Mouse (Mus musculus) CD4-positive helper T cell, adult 2 months (primary cell): Measurements from ENCODE around the gene Mycbp2.

Experiments
- DNase-seq: peaks from one replicate; pipeline ENCODE4 v3.0.0-alpha.2; 2012; ENCODE audit warnings: low read depth, missing footprints, low spot score

Mycbp2 gene

GRCm38 (mm10) chr14:103075166-103075565, 271.4 kb downstream of the Mycbp2 start:
- DNase-seq, result no peak

- DNase-seq, result no peak
These were observed 272.8 kb downstream of the Mycbp2 start for GRCm38 (mm10) chr14:103073825-103074224.

- DNase-seq, result no peak
These were observed 273.9 kb downstream of the Mycbp2 start for GRCm38 (mm10) chr14:103072731-103073130.

- DNase-seq, result no peak
These were observed 275.1 kb downstream of the Mycbp2 start for GRCm38 (mm10) chr14:103071471-103071870.

- DNase-seq, result peak; percentile 49
These were observed 275.8 kb downstream of the Mycbp2 start for GRCm38 (mm10) chr14:103070790-103071189.

- peak; percentile 98 for DNase-seq
These were observed 276.6 kb downstream of the Mycbp2 start, which contains the start of gene Cln5 for GRCm38 (mm10) chr14:103069864-103070611. Gene Cln5 (plus strand): TSS chr14:103070216.

- DNase-seq, result no peak
These were observed 277.1 kb downstream of the Mycbp2 start for GRCm38 (mm10) chr14:103069465-103069863.

GRCm38 (mm10) chr14:103065294-103066167, 281.1 kb downstream of the Mycbp2 start:
- DNase-seq, result peak; percentile 76
